Mouse (Mus musculus): ENCODE results near the gene Tmem161a. TPM values are rescaled to one million over a fixed set of nuclear protein-coding genes. Genes with fewer than 3 reads are reported as not detected.
"Not testable (repeated sequence)": the region's sequence is repeated elsewhere in the genome, so short reads cannot be mapped to it uniquely, and the experiment has no call there.

The Tmem161a gene
- polyA plus RNA-seq, 1 experiment from 2014 or later = 47.3 TPM

DNA sequence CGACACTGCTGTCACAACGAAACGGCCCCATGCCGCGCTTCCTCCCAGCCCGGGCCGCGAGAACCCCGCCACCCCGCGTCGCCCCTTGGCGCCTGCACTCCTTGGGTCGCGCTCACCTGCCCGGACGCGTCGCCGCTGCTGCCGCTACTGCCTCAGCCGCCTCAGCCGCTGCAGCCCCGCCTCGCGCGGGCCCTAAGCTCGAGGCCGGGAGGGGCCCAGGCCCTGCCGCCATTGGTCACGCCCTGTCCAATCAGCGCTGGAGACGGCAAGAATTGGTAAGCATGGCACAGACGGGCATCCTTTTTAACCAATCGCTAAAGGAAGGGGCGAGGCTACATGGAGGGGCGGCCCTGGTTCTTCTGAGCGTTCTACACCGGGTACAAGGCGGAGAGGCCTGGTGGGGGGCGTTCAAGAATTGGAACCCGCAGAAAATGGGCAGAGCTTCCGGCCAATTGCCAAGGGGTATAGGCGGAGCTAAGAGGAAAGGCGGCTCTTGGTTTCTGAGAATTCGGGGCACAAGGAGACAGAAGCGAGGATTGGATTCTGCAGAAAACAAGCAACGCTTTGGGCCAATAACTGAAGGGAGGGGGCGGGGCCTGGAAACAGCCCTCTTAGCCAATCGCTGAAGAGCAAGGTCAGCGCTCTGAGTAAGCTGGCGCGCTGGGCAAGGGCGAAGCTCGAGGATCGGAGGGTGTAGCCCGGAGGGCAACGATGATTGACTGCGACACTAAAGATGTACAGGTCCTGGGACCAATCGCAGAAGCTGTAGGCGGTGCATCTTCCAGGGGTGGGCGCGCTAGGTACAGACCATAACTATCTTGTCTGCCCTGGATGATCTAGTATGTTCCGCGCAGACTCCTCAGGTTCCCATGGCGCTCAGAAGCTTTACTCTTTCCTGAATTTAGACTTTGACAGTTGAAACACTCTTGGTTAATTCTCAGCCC lies 40.2 kb downstream of the Tmem161a start, which contains the start of gene Slc25a42:
TSS of gene Slc25a42 (minus strand) at position 194 of the 944 bp plus-strand sequence.
- no peaks in the 10 kb centered on the region for H3K36me3 ChIP-seq
- H3K4me1 ChIP-seq (replicated peaks) = peaks cover 21% of the 10 kb centered on the region
- H3K4me2 ChIP-seq = peak within 1 kb of the TSS; percentile 85
- no peaks in the 10 kb centered on the region for H3K9me3 ChIP-seq
- 0 out of 2 replicates have a peak, but pooled peaks cover 8% of the 10 kb centered on the region for H3K27me3 ChIP-seq
- peak within 1 kb of the TSS; percentile 51 for H3K9ac ChIP-seq
- H3K27ac ChIP-seq (replicated peaks) = peak within 1 kb of the TSS; percentile 50
- H3K4me3 ChIP-seq = peak within 1 kb of the TSS; percentile 57
- WGBS = under 1% methylated on average over 61 of the region's 66 CpGs
- peak; percentile 98 for ATAC-seq (ENCODE audit: low FRiP score, low read depth)

GRCm38 (mm10) chr8:70214411-70214810 lies 42.3 kb downstream of the Tmem161a start:
- no peak overlapping the region for H3K4me3 ChIP-seq
- 0 out of 2 replicates have a peak, but pooled peaks cover 8% of the 10 kb centered on the region for H3K27me3 ChIP-seq
- H3K4me2 ChIP-seq = no peak overlapping the region
- WGBS = 79% methylated on average over 3 of the region's 3 CpGs
- no peak for ATAC-seq (ENCODE audit: low FRiP score, low read depth)
- H3K4me1 ChIP-seq (replicated peaks) = peaks cover 24% of the 10 kb centered on the region
- H3K9ac ChIP-seq = no peak overlapping the region
- no peaks in the 10 kb centered on the region for H3K36me3 ChIP-seq
- no peaks in the 10 kb centered on the region for H3K9me3 ChIP-seq
- H3K27ac ChIP-seq (replicated peaks) = no peak overlapping the region

GRCm38 (mm10) chr8:70215092-70215491 lies 42.9 kb downstream of the Tmem161a start:
- H3K9ac ChIP-seq = no peak overlapping the region
- no peak overlapping the region for H3K4me2 ChIP-seq
- no peaks in the 10 kb centered on the region for H3K36me3 ChIP-seq
- ATAC-seq (ENCODE audit: low FRiP score, low read depth) = no peak
- WGBS = 82% methylated on average over 5 of the region's 5 CpGs
- 0 out of 2 replicates have a peak, but pooled peaks cover 8% of the 10 kb centered on the region for H3K27me3 ChIP-seq
- no peak overlapping the region for H3K4me3 ChIP-seq
- H3K4me1 ChIP-seq (replicated peaks) = peaks cover 25% of the 10 kb centered on the region
- H3K27ac ChIP-seq (replicated peaks) = no peak overlapping the region
- no peaks in the 10 kb centered on the region for H3K9me3 ChIP-seq

DNA sequence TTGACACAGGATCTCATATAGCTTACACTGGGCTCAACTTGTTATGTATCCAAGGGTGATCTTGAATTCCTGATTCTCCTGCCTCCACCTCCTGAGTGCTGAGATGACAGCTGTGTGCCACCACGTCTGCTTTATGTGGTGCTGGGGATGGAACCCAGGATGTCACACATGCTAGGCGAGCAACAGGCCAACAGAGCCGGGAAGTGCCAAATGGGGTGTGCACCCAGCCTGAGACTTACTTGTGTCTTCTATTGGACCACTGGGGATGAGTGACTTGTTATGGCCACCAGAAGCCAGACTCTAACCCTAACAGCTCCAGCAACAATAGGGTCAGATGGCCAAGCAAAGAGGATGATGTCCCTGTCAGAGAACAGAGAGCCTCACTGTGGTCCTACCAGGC lies 44.0 kb downstream of the Tmem161a start:
- WGBS = 80% methylated on average over 3 of the region's 3 CpGs
- H3K9me3 ChIP-seq; H3K27ac ChIP-seq (replicated peaks); H3K4me2 ChIP-seq; H3K9ac ChIP-seq; H3K4me3 ChIP-seq; H3K36me3 ChIP-seq; ATAC-seq (ENCODE audit: low FRiP score, low read depth); H3K27me3 ChIP-seq: not testable (repeated sequence)
- peaks cover 15% of the 10 kb centered on the region for H3K4me1 ChIP-seq (replicated peaks)

DNA sequence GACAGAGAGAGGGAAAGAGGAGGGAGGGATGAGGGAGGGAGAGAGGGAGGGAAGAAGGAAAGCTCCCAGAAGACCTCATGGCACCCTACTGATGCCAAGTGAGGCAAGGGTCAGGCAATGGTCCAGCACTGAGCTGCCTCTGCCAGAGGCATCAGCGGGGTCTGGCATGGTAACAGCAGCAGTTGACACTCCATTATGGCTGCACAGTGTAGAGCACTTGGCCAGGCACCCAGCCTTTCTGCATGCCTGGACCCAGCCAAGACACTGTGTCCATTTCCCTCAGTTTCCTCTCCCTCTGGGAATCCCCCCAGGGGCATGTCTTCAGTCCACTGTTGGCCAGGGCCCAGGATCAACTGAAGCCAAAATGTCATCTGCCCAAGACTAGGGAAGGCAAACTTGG lies 44.4 kb downstream of the Tmem161a start:
- Histone ChIP-seq H3K9me3 (no peaks in the 10 kb centered on the region), H3K27me3 (no peaks in the 10 kb centered on the region), H3K9ac (no peak overlapping the region), H3K4me1 (replicated peaks) (peaks cover 11% of the 10 kb centered on the region), H3K4me2 (no peak overlapping the region), H3K27ac (replicated peaks) (no peak overlapping the region), H3K36me3 (0 out of 2 replicates have a peak, but pooled peaks cover 6% of the 10 kb centered on the region), H3K4me3 (no peak overlapping the region)
- ATAC-seq (ENCODE audit: low FRiP score, low read depth) = no peak
- 56% methylated on average over 1 of the region's 1 CpGs for WGBS

DNA sequence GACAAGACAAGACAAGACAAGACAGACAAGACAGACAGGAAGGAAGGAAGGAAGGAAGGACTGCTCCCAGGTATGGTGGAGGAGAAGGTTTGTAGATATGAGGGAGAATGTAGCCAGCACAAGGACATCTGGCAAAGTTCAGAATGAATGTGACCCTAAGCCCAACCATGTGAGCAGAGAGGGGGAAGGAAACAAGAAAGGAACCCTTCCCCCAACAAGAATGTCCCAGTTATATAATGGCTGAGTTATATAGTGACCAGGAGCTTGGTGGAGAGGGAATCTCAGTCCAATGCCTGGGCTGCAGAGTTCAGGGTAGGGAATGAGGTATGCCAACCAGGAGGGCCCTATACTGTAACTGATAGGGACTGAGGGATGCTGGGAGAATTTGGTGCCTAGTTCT lies 45.3 kb downstream of the Tmem161a start:
- Histone ChIP-seq H3K27me3 (no peaks in the 10 kb centered on the region), H3K36me3 (peaks cover 15% of the 10 kb centered on the region), H3K9ac (no peak overlapping the region), H3K4me2 (no peak overlapping the region), H3K9me3 (no peaks in the 10 kb centered on the region), H3K27ac (replicated peaks) (no peak overlapping the region), H3K4me1 (replicated peaks) (peaks cover 10% of the 10 kb centered on the region), H3K4me3 (no peak overlapping the region)
- ATAC-seq (ENCODE audit: low FRiP score, low read depth) = no peak

- H3K9ac ChIP-seq = no peak overlapping the region
- H3K4me1 ChIP-seq (replicated peaks) = 0 out of 2 replicates have a peak, but pooled peaks cover 5% of the 10 kb centered on the region
- H3K36me3 ChIP-seq = peaks cover 32% of the 10 kb centered on the region
- H3K9me3 ChIP-seq = no peaks in the 10 kb centered on the region
- ATAC-seq (ENCODE audit: low FRiP score, low read depth) = no peak
- no peak overlapping the region for H3K4me2 ChIP-seq
- no peak overlapping the region for H3K27ac ChIP-seq (replicated peaks)
- no peak overlapping the region for H3K4me3 ChIP-seq
- WGBS = 65% methylated on average over 5 of the region's 5 CpGs
- no peaks in the 10 kb centered on the region for H3K27me3 ChIP-seq
Observed at GRCm38 (mm10) chr8:70219107-70219684, 47.0 kb downstream of the Tmem161a start.

GRCm38 (mm10) chr8:70220236-70220840 lies 48.2 kb downstream of the Tmem161a start:
- H3K36me3 ChIP-seq = peaks cover 44% of the 10 kb centered on the region
- ATAC-seq (ENCODE audit: low FRiP score, low read depth) = no peak
- 74% methylated on average over 8 of the region's 8 CpGs for WGBS

DNA sequence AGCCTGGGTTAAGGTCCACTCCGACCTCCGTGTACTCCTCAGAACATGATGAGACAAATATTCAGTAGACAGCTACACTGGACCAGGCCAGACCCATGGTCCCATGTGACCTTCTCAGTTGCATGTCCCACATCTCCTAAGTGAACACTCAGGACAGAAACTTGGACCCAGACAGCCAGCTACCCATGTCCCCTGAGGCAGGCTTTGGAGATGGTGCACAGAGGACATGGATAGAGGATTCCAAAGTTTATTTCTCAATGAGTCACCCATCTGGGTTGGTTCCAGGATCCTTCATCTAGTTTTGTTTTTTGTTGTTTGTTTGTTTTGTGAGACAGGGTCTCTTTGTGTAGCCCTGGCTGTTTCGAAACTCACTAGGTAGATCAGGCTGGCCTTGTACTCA lies 48.8 kb downstream of the Tmem161a start:
- ATAC-seq (ENCODE audit: low FRiP score, low read depth) = no peak
- WGBS = 97% methylated on average over 3 of the region's 3 CpGs
- Histone ChIP-seq H3K9ac (no peak overlapping the region), H3K4me3 (no peak overlapping the region), H3K27ac (replicated peaks) (no peak overlapping the region), H3K4me2 (no peak overlapping the region), H3K36me3 (peaks cover 49% of the 10 kb centered on the region), H3K27me3 (no peaks in the 10 kb centered on the region), H3K9me3 (no peaks in the 10 kb centered on the region), H3K4me1 (replicated peaks) (0 out of 2 replicates have a peak, but pooled peaks cover 5% of the 10 kb centered on the region)

More at GRCm38 (mm10) chr8:70220236-70220840, 48.2 kb downstream of the Tmem161a start:
- Histone ChIP-seq H3K27ac (replicated peaks) (no peak overlapping the region), H3K4me1 (replicated peaks) (0 out of 2 replicates have a peak, but pooled peaks cover 5% of the 10 kb centered on the region), H3K9ac (no peak overlapping the region), H3K27me3 (no peaks in the 10 kb centered on the region), H3K4me3 (no peak overlapping the region), H3K9me3 (no peaks in the 10 kb centered on the region), H3K4me2 (no peak overlapping the region)

DNA sequence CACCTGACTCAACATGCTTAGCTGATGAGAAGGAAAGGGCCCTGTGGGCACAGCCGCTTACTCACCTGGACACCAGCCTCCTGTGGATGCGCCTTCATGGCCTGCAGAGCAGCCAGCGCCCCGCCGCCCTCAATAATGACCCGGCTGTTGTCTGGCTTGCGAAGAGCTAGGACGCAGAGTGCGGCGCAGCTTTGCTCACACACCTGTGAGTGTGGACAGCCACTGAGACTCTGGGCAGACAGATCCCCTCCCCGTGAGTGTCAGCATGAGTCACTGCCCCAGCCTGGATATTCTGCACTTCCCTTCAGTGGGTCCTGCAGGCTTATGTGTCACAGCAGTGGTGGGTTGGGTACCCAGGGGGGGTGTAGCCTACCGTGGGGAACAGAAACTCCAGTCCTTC lies 49.9 kb downstream of the Tmem161a start:
- WGBS = 95% methylated on average over 12 of the region's 12 CpGs
- H3K36me3 ChIP-seq = peaks cover 50% of the 10 kb centered on the region

DNA sequence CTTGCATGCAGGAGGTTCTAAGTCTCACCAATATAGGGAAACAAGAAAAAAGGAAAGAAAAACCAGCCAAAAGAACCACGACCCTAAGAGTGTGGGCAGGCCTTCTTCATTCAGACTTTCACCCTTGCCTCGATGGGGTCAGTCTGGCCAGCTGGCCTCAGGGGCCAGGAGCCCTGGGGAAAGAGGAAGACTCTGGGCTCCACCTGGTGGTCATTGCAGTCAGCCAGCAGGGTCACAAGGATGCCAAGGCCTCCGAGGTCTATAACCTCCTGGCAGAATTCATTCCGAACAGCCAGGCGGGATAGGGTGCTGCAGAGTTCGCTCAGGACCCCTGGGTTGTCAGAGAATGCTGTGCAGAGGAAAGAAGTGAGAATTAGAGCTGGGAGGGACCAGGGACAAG lies 51.2 kb downstream of the Tmem161a start:
- Histone ChIP-seq H3K36me3 (peaks cover 58% of the 10 kb centered on the region), H3K4me1 (replicated peaks) (0 out of 2 replicates have a peak, but pooled peaks cover 5% of the 10 kb centered on the region), H3K9me3 (no peaks in the 10 kb centered on the region), H3K27me3 (no peaks in the 10 kb centered on the region), H3K4me3 (no peak overlapping the region), H3K4me2 (no peak overlapping the region), H3K27ac (replicated peaks) (no peak overlapping the region), H3K9ac (no peak overlapping the region)
- no peak for ATAC-seq (ENCODE audit: low FRiP score, low read depth)
- WGBS = 51% methylated on average over 6 of the region's 6 CpGs

More for the DNA sequence above, 49.9 kb downstream of the Tmem161a start:
- Histone ChIP-seq H3K9ac (no peak overlapping the region), H3K4me3 (no peak overlapping the region), H3K4me1 (replicated peaks) (0 out of 2 replicates have a peak, but pooled peaks cover 5% of the 10 kb centered on the region), H3K27me3 (no peaks in the 10 kb centered on the region), H3K27ac (replicated peaks) (no peak overlapping the region), H3K4me2 (no peak overlapping the region), H3K9me3 (no peaks in the 10 kb centered on the region)
- no peak for ATAC-seq (ENCODE audit: low FRiP score, low read depth)

- H3K27me3 ChIP-seq = no peaks in the 10 kb centered on the region
- no peak overlapping the region for H3K4me2 ChIP-seq
- H3K36me3 ChIP-seq = peaks cover 65% of the 10 kb centered on the region
- no peak overlapping the region for H3K4me3 ChIP-seq
- H3K9me3 ChIP-seq = no peaks in the 10 kb centered on the region
- 13% methylated on average over 4 of the region's 4 CpGs for WGBS
- ATAC-seq (ENCODE audit: low FRiP score, low read depth) = no peak
- no peak overlapping the region for H3K9ac ChIP-seq
- peaks cover 12% of the 10 kb centered on the region for H3K4me1 ChIP-seq (replicated peaks)
- H3K27ac ChIP-seq (replicated peaks) = no peak overlapping the region
Observed at GRCm38 (mm10) chr8:70227997-70228396, 55.8 kb downstream of the Tmem161a start.
